Mouse (Mus musculus) small intestine, adult 2 months (tissue): ENCODE measurements around the gene Unc5cl. TPM values are rescaled to one million over a fixed set of nuclear protein-coding genes. Genes with fewer than 3 reads are reported as not detected.

Experiments
- H3K27ac ChIP-seq: fragments of 200-500 bp; 2 replicates; pipeline ENCODE4 v1.5.1; 2012; ENCODE audit warnings: low read depth, low read length, control low read depth, inconsistent platforms; ENCODE audit not compliant: insufficient read depth
- H3K27me3 ChIP-seq: fragments of 200-500 bp; 2 replicates; pipeline ENCODE4 v1.6.1; 2012; ENCODE audit warnings: mild to moderate bottlenecking, moderate library complexity, low read length, inconsistent platforms; ENCODE audit not compliant: control insufficient read depth, insufficient read depth
- H3K36me3 ChIP-seq: fragments of 200-500 bp; 2 replicates; pipeline ENCODE4 v1.6.1; 2012; ENCODE audit warnings: mild to moderate bottlenecking, low read length, control low read depth, inconsistent platforms; ENCODE audit not compliant: control insufficient read depth, insufficient read depth
- H3K4me1 ChIP-seq: fragments of 200-500 bp; 2 replicates; pipeline ENCODE4 v1.6.1; 2012; ENCODE audit warnings: low read length, inconsistent platforms, mixed read lengths; ENCODE audit not compliant: control insufficient read depth, insufficient read depth, insufficient read length
- H3K4me3 ChIP-seq: fragments of 200-500 bp; 2 replicates; pipeline ENCODE4 v1.5.1; 2012; ENCODE audit warnings: low read depth, mild to moderate bottlenecking, control low read depth, inconsistent platforms, low read length, moderate library complexity
- CTCF ChIP-seq: fragments of 200-500 bp; IDR thresholded peaks from 2 replicates; pipeline ENCODE4 v1.5.1; 2012; ENCODE audit warnings: low read depth, mild to moderate bottlenecking, control low read depth, inconsistent platforms, low read length, moderate library complexity, mixed read lengths; ENCODE audit not compliant: insufficient replicate concordance, insufficient read length; ENCODE audit errors: extremely low read depth
- POLR2A ChIP-seq: fragments of 200-500 bp; IDR thresholded peaks from 2 replicates; pipeline ENCODE4 v1.6.1; 2012; ENCODE audit warnings: low read depth, mild to moderate bottlenecking, control low read depth, inconsistent platforms, low read length, moderate library complexity
- whole genome bisulfite sequencing: fragments of 180-500 bp; shearing (Covaris S2); methylation state at CpG from one replicate; pipeline ENCODE4 v1.1.7; 2018; 5-methylcytosine and 5-hydroxymethylcytosine counted together
- polyA plus RNA-seq: library from polyadenylated mRNA; depleted of rRNA; stranded (reverse); fragments of >200 nt; gene quantifications from 2 replicates; pipeline ENCODE4 v1.2.3, GENCODE M21; 2012; rRNA removed

The Unc5cl gene
- polyA plus RNA-seq, 1 experiment, result 52.1 TPM

GRCm38 (mm10) chr17:48583401-48583800, 128.7 kb downstream of the Unc5cl start:
- H3K4me3 ChIP-seq, result no peak overlapping the region
- no peaks in the 10 kb centered on the region; the same call in 1 of the 2 replicates for H3K4me1 ChIP-seq
- H3K27ac ChIP-seq, result no peak overlapping the region
- H3K36me3 ChIP-seq, result no peaks in the 10 kb centered on the region
- no peak for TF ChIP-seq CTCF
- TF ChIP-seq POLR2A, result no peak
- 79% methylated on average over 11 of the region's 11 CpGs for WGBS
- no peaks in the 10 kb centered on the region for H3K27me3 ChIP-seq

- TF ChIP-seq POLR2A (no peak), CTCF (no peak)
- H3K4me3 ChIP-seq, result peak overlapping the region; percentile 50
- H3K27me3 ChIP-seq, result no peaks in the 10 kb centered on the region
- 5% methylated on average over 14 of the region's 14 CpGs for WGBS
- no peaks in the 10 kb centered on the region; the same call in 1 of the 2 replicates for H3K4me1 ChIP-seq
- no peak overlapping the region for H3K27ac ChIP-seq
- H3K36me3 ChIP-seq, result no peaks in the 10 kb centered on the region
Observed at GRCm38 (mm10) chr17:48585902-48586359, 131.2 kb downstream of the Unc5cl start.

- TF ChIP-seq CTCF (no peak), POLR2A (no peak)
- Histone ChIP-seq H3K4me1 (no peaks in the 10 kb centered on the region; the same call in 1 of the 2 replicates), H3K27me3 (no peaks in the 10 kb centered on the region), H3K4me3 (no peak overlapping the region), H3K27ac (no peak overlapping the region), H3K36me3 (no peaks in the 10 kb centered on the region)
- WGBS, result 60% methylated on average over 3 of the region's 3 CpGs
Observed at GRCm38 (mm10) chr17:48588674-48589073, 134.0 kb downstream of the Unc5cl start.

Other genes starting within 250 kb of the Unc5cl start
- gene Trem1, start 222.1 kb upstream of the Unc5cl start, polyA plus RNA-seq, result 0.11 and 0.19 TPM in 2 replicates
- gene Trem3, start 207.1 kb upstream of the Unc5cl start, polyA plus RNA-seq, result 0.16 and 0.17 TPM in 2 replicates
- gene Treml4, start 190.6 kb upstream of the Unc5cl start, polyA plus RNA-seq, result 1.6 and 1.7 TPM in 2 replicates
- gene Treml2, start 155.4 kb upstream of the Unc5cl start, polyA plus RNA-seq, result 1.2 and 2.4 TPM in 2 replicates
- gene B430306N03Rik, start 138.8 kb upstream of the Unc5cl start, polyA plus RNA-seq, result 0.52 and 0.84 TPM in 2 replicates
- 1.3 TPM in 1 of 2 replicates, not detected in the other for gene Trem2, start 108.5 kb upstream of the Unc5cl start, polyA plus RNA-seq
- not detected in 2 replicates for gene Treml1, start 95.0 kb upstream of the Unc5cl start, polyA plus RNA-seq
- 36.2 and 36.4 TPM in 2 replicates for gene Nfya, start 45.0 kb upstream of the Unc5cl start, polyA plus RNA-seq
- 3.5 and 4.1 TPM in 2 replicates for gene Oard1, start 44.9 kb upstream of the Unc5cl start, polyA plus RNA-seq
- 0.25 and 1.2 TPM in 2 replicates for gene Apobec2, start 22.0 kb upstream of the Unc5cl start, polyA plus RNA-seq
- gene Tspo2, start 3.4 kb upstream of the Unc5cl start, polyA plus RNA-seq, result 2.6 and 9.6 TPM in 2 replicates